Mouse (Mus musculus): ENCODE measurements at regions not wholly inside any gene's neighbourhood (a gene's known extent, or its start where the extent isn't known, plus 50 kb on each side); places are given as distances from the start of the nearest gene placed in this dataset.

- no peak overlapping the region for H3K27ac ChIP-seq
- H3K9ac ChIP-seq (replicated peaks) = no peak overlapping the region
- no peaks in the 10 kb centered on the region for H3K27me3 ChIP-seq (ENCODE audit: control insufficient read depth, insufficient read depth, low read length)
- no peak overlapping the region for H3K4me3 ChIP-seq (ENCODE audit: insufficient read depth in 1 of 2, low read depth in 2 of 2, low read length in 2 of 2)
- no peaks in the 10 kb centered on the region for H3K36me3 ChIP-seq (replicated peaks; ENCODE audit: control insufficient read depth, insufficient read depth, low read depth)
- DNase-seq (ENCODE audit: low read depth in 3 of 3, low spot score in 3 of 3) = no peak
- ATAC-seq (ENCODE audit: insufficient read depth) = no peak
- WGBS (ENCODE audit: insufficient replicate concordance) = 56% methylated on average over 3 of the region's 3 CpGs
- H3K4me2 ChIP-seq (ENCODE audit: low read depth) = no peak overlapping the region
- no peaks in the 10 kb centered on the region for H3K9me3 ChIP-seq (ENCODE audit: control insufficient read depth, low read length)
- H3K4me1 ChIP-seq (replicated peaks; ENCODE audit: control insufficient read depth in 2 of 2, insufficient read depth in 2 of 2, low read length in 1 of 2) = no peaks in the 10 kb centered on the region
- no peak for TF ChIP-seq EP300 (IDR thresholded peaks at IDR 0.05; ENCODE audit: low read depth)
- TF ChIP-seq CTCF (IDR thresholded peaks at IDR 0.05; ENCODE audit: low read depth) = no peak
These were observed 168.1 kb upstream of the Ddhd1 start for GRCm38 (mm10) chr14:45826023-45826422.

- no peaks in the 10 kb centered on the region for H3K36me3 ChIP-seq (replicated peaks; ENCODE audit: control insufficient read depth, insufficient read depth, low read depth)
- no peak overlapping the region for H3K4me3 ChIP-seq (ENCODE audit: insufficient read depth in 1 of 2, low read depth in 2 of 2, low read length in 2 of 2)
- DNase-seq (ENCODE audit: low read depth in 3 of 3, low spot score in 3 of 3) (no peak), ATAC-seq (ENCODE audit: insufficient read depth) (no peak)
- no peak overlapping the region for H3K4me2 ChIP-seq (ENCODE audit: low read depth)
- TF ChIP-seq CTCF (IDR thresholded peaks at IDR 0.05; ENCODE audit: low read depth) (no peak), EP300 (IDR thresholded peaks at IDR 0.05; ENCODE audit: low read depth) (no peak)
- no peaks in the 10 kb centered on the region for H3K4me1 ChIP-seq (replicated peaks; ENCODE audit: control insufficient read depth in 2 of 2, insufficient read depth in 2 of 2, low read length in 1 of 2)
- no peaks in the 10 kb centered on the region for H3K9me3 ChIP-seq (ENCODE audit: control insufficient read depth, low read length)
- 42% methylated on average over 1 of the region's 1 CpGs for WGBS (ENCODE audit: insufficient replicate concordance)
- no peak overlapping the region for H3K27ac ChIP-seq
- no peaks in the 10 kb centered on the region for H3K27me3 ChIP-seq (ENCODE audit: control insufficient read depth, insufficient read depth, low read length)
- H3K9ac ChIP-seq (replicated peaks) = no peak overlapping the region
These were observed 169.2 kb upstream of the Ddhd1 start for GRCm38 (mm10) chr14:45827096-45827495.

- Histone ChIP-seq H3K9me3 (ENCODE audit: control insufficient read depth, low read length) (no peaks in the 10 kb centered on the region), H3K4me3 (ENCODE audit: insufficient read depth in 1 of 2, low read depth in 2 of 2, low read length in 2 of 2) (no peak overlapping the region), H3K27me3 (ENCODE audit: control insufficient read depth, insufficient read depth, low read length) (no peaks in the 10 kb centered on the region), H3K4me1 (replicated peaks; ENCODE audit: control insufficient read depth in 2 of 2, insufficient read depth in 2 of 2, low read length in 1 of 2) (no peaks in the 10 kb centered on the region), H3K9ac (replicated peaks) (no peak overlapping the region), H3K4me2 (ENCODE audit: low read depth) (no peak overlapping the region), H3K27ac (no peak overlapping the region), H3K36me3 (replicated peaks; ENCODE audit: control insufficient read depth, insufficient read depth, low read depth) (no peaks in the 10 kb centered on the region)
- no peak for ATAC-seq (ENCODE audit: insufficient read depth)
- no peak for DNase-seq (ENCODE audit: low read depth in 3 of 3, low spot score in 3 of 3)
- TF ChIP-seq CTCF (IDR thresholded peaks at IDR 0.05; ENCODE audit: low read depth) = no peak
- no peak for TF ChIP-seq EP300 (IDR thresholded peaks at IDR 0.05; ENCODE audit: low read depth)
- 58% methylated on average over 5 of the region's 5 CpGs for WGBS (ENCODE audit: insufficient replicate concordance)
These were observed 172.5 kb upstream of the Ddhd1 start for GRCm38 (mm10) chr14:45830457-45830856.

GRCm38 (mm10) chr14:45837039-45837438, 179.1 kb upstream of the Ddhd1 start:
- Histone ChIP-seq H3K9me3 (ENCODE audit: control insufficient read depth, low read length) (no peaks in the 10 kb centered on the region), H3K36me3 (replicated peaks; ENCODE audit: control insufficient read depth, insufficient read depth, low read depth) (no peaks in the 10 kb centered on the region), H3K27ac (no peak overlapping the region), H3K4me3 (ENCODE audit: insufficient read depth in 1 of 2, low read depth in 2 of 2, low read length in 2 of 2) (no peak overlapping the region), H3K9ac (replicated peaks) (no peak overlapping the region), H3K4me1 (replicated peaks; ENCODE audit: control insufficient read depth in 2 of 2, insufficient read depth in 2 of 2, low read length in 1 of 2) (no peaks in the 10 kb centered on the region), H3K27me3 (ENCODE audit: control insufficient read depth, insufficient read depth, low read length) (no peaks in the 10 kb centered on the region), H3K4me2 (ENCODE audit: low read depth) (no peak overlapping the region)
- TF ChIP-seq EP300 (IDR thresholded peaks at IDR 0.05; ENCODE audit: low read depth) = no peak
- TF ChIP-seq CTCF (IDR thresholded peaks at IDR 0.05; ENCODE audit: low read depth) = no peak
- DNase-seq (ENCODE audit: low read depth in 3 of 3, low spot score in 3 of 3) (no peak), ATAC-seq (ENCODE audit: insufficient read depth) (no peak)
- WGBS (ENCODE audit: insufficient replicate concordance) = 74% methylated on average over 11 of the region's 11 CpGs

- H3K27me3 ChIP-seq (ENCODE audit: control insufficient read depth, insufficient read depth, low read length) = no peaks in the 10 kb centered on the region
- H3K27ac ChIP-seq = no peak overlapping the region
- no peaks in the 10 kb centered on the region for H3K36me3 ChIP-seq (replicated peaks; ENCODE audit: control insufficient read depth, insufficient read depth, low read depth)
- no peak overlapping the region for H3K4me2 ChIP-seq (ENCODE audit: low read depth)
- H3K9me3 ChIP-seq (ENCODE audit: control insufficient read depth, low read length) = no peaks in the 10 kb centered on the region
- H3K4me1 ChIP-seq (replicated peaks; ENCODE audit: control insufficient read depth in 2 of 2, insufficient read depth in 2 of 2, low read length in 1 of 2) = no peaks in the 10 kb centered on the region
- no peak overlapping the region for H3K9ac ChIP-seq (replicated peaks)
- H3K4me3 ChIP-seq (ENCODE audit: insufficient read depth in 1 of 2, low read depth in 2 of 2, low read length in 2 of 2) = no peak overlapping the region
- DNase-seq (ENCODE audit: low read depth in 3 of 3, low spot score in 3 of 3) (no peak), ATAC-seq (ENCODE audit: insufficient read depth) (no peak)
- no peak for TF ChIP-seq EP300 (IDR thresholded peaks at IDR 0.05; ENCODE audit: low read depth)
- TF ChIP-seq CTCF (IDR thresholded peaks at IDR 0.05; ENCODE audit: low read depth) = no peak
- WGBS (ENCODE audit: insufficient replicate concordance) = 64% methylated on average over 1 of the region's 1 CpGs
These were observed 185.9 kb upstream of the Ddhd1 start for GRCm38 (mm10) chr14:45843829-45844228.
